Mouse (Mus musculus) CH12.LX (cell line): Measurements from ENCODE around the gene Fgf11. TPM values are rescaled to one million over a fixed set of nuclear protein-coding genes. Genes with fewer than 3 reads are reported as not detected.

Source experiments
- DNase-seq: peaks from one replicate; pipeline ENCODE4 v3.0.0-alpha.2; 2013; ENCODE audit errors: extremely low read depth
- H3K27ac ChIP-seq: 2 replicates; pipeline ENCODE4 v1.5.1; 2012; ENCODE audit warnings: low read depth, mild to moderate bottlenecking, control low read depth, moderate library complexity; ENCODE audit not compliant: insufficient read depth
- H3K27me3 ChIP-seq: replicated peaks from 2 replicates; pipeline ENCODE3; 2012; ENCODE audit warnings: inconsistent platforms
- H3K36me3 ChIP-seq, 2 experiments: replicated peaks in 1 of 2; 2 replicates each; pipeline versions ENCODE3 to v1.6.1; 2012; ENCODE audit warnings: inconsistent platforms in 1 of 2, low read length in 1 of 2, mild to moderate bottlenecking in 1 of 2, mixed read lengths in 1 of 2, moderate library complexity in 1 of 2; ENCODE audit not compliant: control insufficient read depth in 1 of 2, insufficient read depth in 1 of 2
- H3K4me1 ChIP-seq, 2 experiments: 2 replicates each; pipeline ENCODE4 v1.6.1; 2012; ENCODE audit warnings: inconsistent platforms in 1 of 2, moderate library complexity in 1 of 2; ENCODE audit not compliant: insufficient read depth in 2 of 2, control insufficient read depth in 1 of 2
- H3K4me2 ChIP-seq: 2 replicates; pipeline ENCODE4 v1.6.1; 2012; ENCODE audit warnings: low read depth, mild to moderate bottlenecking, control low read depth; ENCODE audit not compliant: poor library complexity, insufficient read depth, severe bottlenecking
- H3K4me3 ChIP-seq, 3 experiments: fragments of 150-350 bp in 1 of 3; sonication (generic) in 1 of 3; replicated peaks in 1 of 3; 2 replicates each; pipeline versions ENCODE3 to v1.5.1; 2011 to 2012; ENCODE audit warnings: low read depth in 2 of 3, low read length in 2 of 3, mild to moderate bottlenecking in 2 of 3, moderate library complexity in 2 of 3, control low read depth in 1 of 3, improper control_type of control experiment in 1 of 3, inconsistent platforms in 1 of 3, mixed read lengths in 1 of 3; ENCODE audit not compliant: poor library complexity in 1 of 3
- H3K79me2 ChIP-seq: replicated peaks from 2 replicates; pipeline ENCODE4 v1.6.1; 2012; ENCODE audit warnings: mild to moderate bottlenecking, moderate library complexity; ENCODE audit not compliant: control insufficient read depth, poor library complexity, insufficient read depth, severe bottlenecking; ENCODE audit errors: extremely low read depth
- H3K9ac ChIP-seq: 2 replicates; pipeline ENCODE4 v1.6.1; 2012; ENCODE audit warnings: low read depth, mild to moderate bottlenecking, control low read depth, moderate library complexity; ENCODE audit not compliant: insufficient read depth
- H3K9me3 ChIP-seq: replicated peaks from 2 replicates; pipeline ENCODE3; 2012; ENCODE audit warnings: low read length, inconsistent platforms, mixed read lengths
- BHLHE40 ChIP-seq: IDR thresholded peaks from 2 replicates; pipeline ENCODE4 v1.6.1; 2011; ENCODE audit warnings: mild to moderate bottlenecking, low read depth, low read length, improper control_type of control experiment
- CHD1 ChIP-seq: IDR thresholded peaks from 2 replicates; pipeline ENCODE4 v1.6.1; 2012; ENCODE audit warnings: low read depth, low read length, improper control_type of control experiment, inconsistent platforms
- CHD2 ChIP-seq: IDR thresholded peaks from 2 replicates; pipeline ENCODE4 v1.6.1; 2011; ENCODE audit warnings: low read length, improper control_type of control experiment
- CTCF ChIP-seq, 2 experiments: IDR thresholded peaks in 1 of 2; conservative IDR thresholded peaks in 1 of 2; 2 replicates each; pipeline ENCODE4 v1.5.1; 2011 to 2012; ENCODE audit warnings: low read depth in 2 of 2, low read length in 2 of 2, improper control_type of control experiment in 1 of 2, inconsistent platforms in 1 of 2, mild to moderate bottlenecking in 1 of 2, moderate library complexity in 1 of 2
- E2F4 ChIP-seq: IDR thresholded peaks from 2 replicates; pipeline ENCODE4 v1.6.1; 2011; ENCODE audit warnings: low read depth, low read length, improper control_type of control experiment; ENCODE audit not compliant: insufficient replicate concordance
- ELF1 ChIP-seq: IDR thresholded peaks from 2 replicates; pipeline ENCODE4 v1.6.1; 2014; ENCODE audit warnings: low read depth, mild to moderate bottlenecking, inconsistent platforms, low read length, improper control_type of control experiment
- EP300 ChIP-seq: IDR thresholded peaks from 2 replicates; pipeline ENCODE4 v1.6.1; 2011; ENCODE audit warnings: low read length, improper control_type of control experiment
- ETS1 ChIP-seq: conservative IDR thresholded peaks from 2 replicates; pipeline ENCODE4 v1.6.1; 2012; ENCODE audit warnings: low read depth, mild to moderate bottlenecking, inconsistent platforms, low read length, improper control_type of control experiment, moderate library complexity
- GABPA ChIP-seq: IDR thresholded peaks from 2 replicates; pipeline ENCODE4 v1.6.1; 2012; ENCODE audit warnings: low read depth, low read length, improper control_type of control experiment, inconsistent platforms; ENCODE audit not compliant: insufficient replicate concordance
- HCFC1 ChIP-seq: IDR thresholded peaks from 2 replicates; pipeline ENCODE4 v1.6.1; 2012; ENCODE audit warnings: low read depth, mild to moderate bottlenecking, inconsistent platforms, low read length, improper control_type of control experiment
- IRF4 ChIP-seq: IDR thresholded peaks from 2 replicates; pipeline ENCODE4 v1.6.1; 2014; ENCODE audit warnings: low read depth, mild to moderate bottlenecking, inconsistent platforms, low read length, improper control_type of control experiment
- JUN ChIP-seq: IDR thresholded peaks from 2 replicates; pipeline ENCODE4 v1.6.1; 2011; ENCODE audit warnings: low read depth, mild to moderate bottlenecking, low read length, improper control_type of control experiment, moderate library complexity; ENCODE audit not compliant: insufficient read depth
- JUND ChIP-seq: conservative IDR thresholded peaks from 2 replicates; pipeline ENCODE4 v1.6.1; 2011; ENCODE audit warnings: low read depth, low read length, improper control_type of control experiment
- KAT2A ChIP-seq: IDR thresholded peaks from 2 replicates; pipeline ENCODE4 v1.6.1; 2012; ENCODE audit warnings: low read length, improper control_type of control experiment, inconsistent platforms; ENCODE audit not compliant: insufficient replicate concordance
- MAFK ChIP-seq: IDR thresholded peaks from 2 replicates; pipeline ENCODE4 v1.6.1; 2011; ENCODE audit warnings: low read length, improper control_type of control experiment; ENCODE audit not compliant: insufficient replicate concordance
- MAX ChIP-seq: IDR thresholded peaks from 2 replicates; pipeline ENCODE4 v1.6.1; 2011; ENCODE audit warnings: low read length, improper control_type of control experiment
- MAZ ChIP-seq: IDR thresholded peaks from 2 replicates; pipeline ENCODE4 v1.6.1; 2012; ENCODE audit warnings: low read depth, mild to moderate bottlenecking, inconsistent platforms, low read length, improper control_type of control experiment, moderate library complexity
- MEF2A ChIP-seq: IDR thresholded peaks from 2 replicates; pipeline ENCODE4 v1.6.1; 2014; ENCODE audit warnings: low read depth, mild to moderate bottlenecking, inconsistent platforms, low read length, improper control_type of control experiment, borderline replicate concordance
- MXI1 ChIP-seq: IDR thresholded peaks from 2 replicates; pipeline ENCODE4 v1.6.1; 2011; ENCODE audit warnings: mild to moderate bottlenecking, low read depth, low read length, improper control_type of control experiment
- MYC ChIP-seq: IDR thresholded peaks from 2 replicates; pipeline ENCODE4 v1.6.1; 2011; ENCODE audit warnings: low read depth, mild to moderate bottlenecking, improper control_type of control experiment, low read length
- NELFE ChIP-seq: IDR thresholded peaks from 2 replicates; pipeline ENCODE4 v1.6.1; 2011; ENCODE audit warnings: low read depth, low read length, improper control_type of control experiment
- NRF1 ChIP-seq: IDR thresholded peaks from 2 replicates; pipeline ENCODE4 v1.6.1; 2014; ENCODE audit warnings: low read depth, mild to moderate bottlenecking, inconsistent platforms, low read length, improper control_type of control experiment, moderate library complexity
- PAX5 ChIP-seq: IDR thresholded peaks from 2 replicates; pipeline ENCODE4 v1.6.1; 2012; ENCODE audit warnings: low read length, inconsistent platforms, mixed read lengths
- POLR2A ChIP-seq: IDR thresholded peaks from 2 replicates; pipeline ENCODE4 v1.6.1; 2011; ENCODE audit warnings: low read depth, mild to moderate bottlenecking, improper control_type of control experiment, low read length
- POLR2AphosphoS2 ChIP-seq: IDR thresholded peaks from 2 replicates; pipeline ENCODE4 v1.6.1; 2011; ENCODE audit warnings: low read depth, low read length, improper control_type of control experiment
- RAD21 ChIP-seq: IDR thresholded peaks from 2 replicates; pipeline ENCODE4 v1.6.1; 2011; ENCODE audit warnings: low read depth, mild to moderate bottlenecking, low read length, improper control_type of control experiment, moderate library complexity
- RCOR1 ChIP-seq: conservative IDR thresholded peaks from 2 replicates; pipeline ENCODE4 v1.6.1; 2012; ENCODE audit warnings: low read depth, mild to moderate bottlenecking, inconsistent platforms, low read length, improper control_type of control experiment
- SIN3A ChIP-seq: IDR thresholded peaks from 2 replicates; pipeline ENCODE4 v1.6.1; 2012; ENCODE audit warnings: low read length, improper control_type of control experiment, inconsistent platforms
- SMC3 ChIP-seq: IDR thresholded peaks from 2 replicates; pipeline ENCODE4 v1.6.1; 2011; ENCODE audit warnings: low read depth, low read length, improper control_type of control experiment
- TBP ChIP-seq: conservative IDR thresholded peaks from 2 replicates; pipeline ENCODE4 v1.6.1; 2011; ENCODE audit warnings: low read depth, low read length, improper control_type of control experiment
- TCF12 ChIP-seq: IDR thresholded peaks from 2 replicates; pipeline ENCODE4 v1.6.1; 2014; ENCODE audit warnings: low read depth, mild to moderate bottlenecking, inconsistent platforms, low read length, improper control_type of control experiment
- UBTF ChIP-seq: IDR thresholded peaks from 2 replicates; pipeline ENCODE4 v1.6.1; 2012; ENCODE audit warnings: low read depth, mild to moderate bottlenecking, inconsistent platforms, low read length, improper control_type of control experiment, moderate library complexity
- USF1 ChIP-seq: IDR thresholded peaks from 2 replicates; pipeline ENCODE4 v1.6.1; 2014; ENCODE audit warnings: low read depth, mild to moderate bottlenecking, inconsistent platforms, low read length, improper control_type of control experiment
- USF2 ChIP-seq: conservative IDR thresholded peaks from 2 replicates; pipeline ENCODE4 v1.6.1; 2011; ENCODE audit warnings: low read depth, low read length, improper control_type of control experiment
- ZC3H11A ChIP-seq: IDR thresholded peaks from 2 replicates; pipeline ENCODE4 v1.6.1; 2012; ENCODE audit warnings: low read depth, mild to moderate bottlenecking, inconsistent platforms, low read length, improper control_type of control experiment
- ZKSCAN1 ChIP-seq: IDR thresholded peaks from 2 replicates; pipeline ENCODE4 v1.6.1; 2012; ENCODE audit warnings: low read depth, inconsistent platforms, low read length, improper control_type of control experiment, borderline replicate concordance
- ZMIZ1 ChIP-seq: IDR thresholded peaks from 2 replicates; pipeline ENCODE4 v1.6.1; 2012; ENCODE audit warnings: low read depth, mild to moderate bottlenecking, inconsistent platforms, low read length, improper control_type of control experiment
- ZNF384 ChIP-seq: IDR thresholded peaks from 2 replicates; pipeline ENCODE4 v1.6.1; 2012; ENCODE audit warnings: low read depth, low read length, improper control_type of control experiment, inconsistent platforms
- dilution Hi-C: fragments of 300-500 bp; cut with MboI; formaldehyde crosslinking; loops from 2 replicates; pipeline ENCODE4 v1.14.3; 2020; ENCODE audit warnings: low sequenced_read_pairs; ENCODE audit not compliant: extremely low pct_unique_long_range_greater_than_20kb, extremely low pct_ligation_motif_present
- in situ Hi-C: fragments of 300-500 bp; cut with MboI; formaldehyde crosslinking; loops from 3 replicates; pipeline ENCODE4 v1.14.3; 2019; ENCODE audit warnings: low sequenced_read_pairs, low pct_ligation_motif_present, low pct_unique_long_range_greater_than_20kb, mixed read lengths
- polyA plus RNA-seq: library from polyadenylated mRNA; unstranded; fragments of >175 nt; gene quantifications from 2 replicates; pipeline ENCODE4 v1.2.1, GENCODE M21; 2012; ENCODE audit warnings: low read depth; ENCODE audit not compliant: insufficient read length
- total RNA-seq, 2 experiments: library from RNA; depleted of rRNA; stranded (reverse); fragments of 300-350 nt in 1 of 2; fragments of >200 nt in 1 of 2; gene quantifications; 2 replicates each; pipeline ENCODE4 v1.2.3; 2012 to 2014

Gene Fgf11
- total and polyA plus RNA-seq, 3 experiments = 0.93 to 3.9 (median 1.8) TPM

- peak overlapping the region; percentile 24 to 47 (median 26) for H3K4me3 ChIP-seq
- no peaks in the 10 kb centered on the region for H3K79me2 ChIP-seq
- peak overlapping the region; percentile 53 for H3K4me2 ChIP-seq
- no peaks in the 10 kb centered on the region for H3K9me3 ChIP-seq
- dilution Hi-C loops = no loop called here
- no peaks in the 10 kb centered on the region for H3K27me3 ChIP-seq
- peak; percentile 51; the same call in 1 of the 2 replicates for TF ChIP-seq ETS1
- TF ChIP-seq ZMIZ1 = peak; percentile 50; the same call in 1 of the 2 replicates
- 0 out of 2 replicates have a peak, but pooled peaks have one; percentile 18 for TF ChIP-seq MAFK
- TF ChIP-seq CTCF (conservative IDR thresholded peaks at IDR 0.05 in 1 of 2, IDR thresholded peaks at IDR 0.05 in 1 of 2; ENCODE audit: low read depth in 2 of 2, low read length in 2 of 2) = no peak
- no peak for TF ChIP-seq MXI1
- TF ChIP-seq E2F4 = no peak
- peak; percentile 54 for TF ChIP-seq HCFC1
- no peak for TF ChIP-seq MAX
- no peak for TF ChIP-seq CHD2
- TF ChIP-seq CHD1 = no peak
- no peak for TF ChIP-seq RAD21
- no peak for TF ChIP-seq USF2
- no peak for TF ChIP-seq ZC3H11A
- TF ChIP-seq MAZ = no peak
- peak; percentile 86 for TF ChIP-seq TBP
- no peak for TF ChIP-seq IRF4
- peak; percentile 73 for TF ChIP-seq POLR2A
- TF ChIP-seq KAT2A = no peak
- TF ChIP-seq RCOR1 = no peak
- TF ChIP-seq MYC = no peak
- TF ChIP-seq BHLHE40 = no peak
- peak; percentile 77 for TF ChIP-seq MEF2A
- peak; percentile 45; the same call in 1 of the 2 replicates for TF ChIP-seq SIN3A
- no peak for TF ChIP-seq UBTF
- TF ChIP-seq USF1 = no peak
- TF ChIP-seq NRF1 = 0 out of 2 replicates have a peak, but pooled peaks have one; percentile 20
- TF ChIP-seq ELF1 = peak; percentile 64; the same call in 1 of the 2 replicates
- TF ChIP-seq PAX5 = no peak
- no peak for TF ChIP-seq POLR2AphosphoS2
- no peak for TF ChIP-seq JUN
- TF ChIP-seq GABPA = no peak
- TF ChIP-seq JUND = no peak
- no peak for TF ChIP-seq ZKSCAN1
- TF ChIP-seq EP300 = 0 out of 2 replicates have a peak, but pooled peaks have one; percentile 36
- no peak for TF ChIP-seq ZNF384
- peak; percentile 73 for TF ChIP-seq TCF12
- TF ChIP-seq SMC3 = no peak
- peak; percentile 49 for TF ChIP-seq NELFE
- peak overlapping the region; percentile 47 for H3K9ac ChIP-seq
- peaks cover 40 to 60% of the 10 kb centered on the region in 2 experiments for H3K4me1 ChIP-seq
- H3K27ac ChIP-seq = peak overlapping the region; percentile 50
- peaks cover 8 to 35% of the 10 kb centered on the region in 2 experiments for H3K36me3 ChIP-seq
- in situ Hi-C loops = no loop called here
- DNase-seq = peak; percentile 79
Observed at GRCm38 (mm10) chr11:69774961-69775360, 26.7 kb downstream of the Fgf11 start.
